Mouse (Mus musculus) small intestine, adult 2 months (tissue): ENCODE measurements around the gene Mthfd1l.

Source experiments
- CTCF ChIP-seq: fragments of 200-500 bp; IDR thresholded peaks from 2 replicates; pipeline ENCODE4 v1.5.1; 2012; ENCODE audit warnings: low read depth, mild to moderate bottlenecking, control low read depth, inconsistent platforms, low read length, moderate library complexity, mixed read lengths; ENCODE audit not compliant: insufficient replicate concordance, insufficient read length; ENCODE audit errors: extremely low read depth
- POLR2A ChIP-seq: fragments of 200-500 bp; IDR thresholded peaks from 2 replicates; pipeline ENCODE4 v1.6.1; 2012; ENCODE audit warnings: low read depth, mild to moderate bottlenecking, control low read depth, inconsistent platforms, low read length, moderate library complexity

- TF ChIP-seq CTCF (no peak), POLR2A (no peak)
Observed at GRCm38 (mm10) chr10:4145080-4145807, 172.3 kb downstream of the Mthfd1l start.
